Comparison of ENCODE assay signal across 24 mouse cellular contexts in the genomic region with DNA sequence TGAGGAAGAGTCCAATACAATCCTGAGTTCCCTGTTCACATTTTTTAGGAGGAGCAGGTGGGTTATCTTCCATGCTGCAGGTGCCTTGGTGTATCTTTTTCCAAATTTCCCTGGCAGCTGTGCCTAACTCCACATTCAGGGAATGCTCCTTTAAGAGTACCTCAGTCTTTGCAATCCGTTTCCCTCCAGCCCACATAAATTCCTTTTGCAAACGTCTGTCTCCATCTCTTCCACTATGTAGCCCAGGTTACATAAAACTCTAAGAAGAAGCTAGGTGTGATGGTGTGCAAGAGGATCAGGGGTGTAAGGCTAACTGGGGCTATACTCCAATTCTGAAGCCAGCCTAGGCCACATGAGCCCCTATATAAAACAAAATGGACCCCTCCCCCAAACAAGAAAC. TPM values are rescaled to one million over a fixed set of nuclear protein-coding genes. Genes with fewer than 3 reads are reported as not detected.
DNase-seq lines count a peak whose midpoint lies in the region; ATAC-seq and TF ChIP-seq lines count a peak whose summit lies in the region.
"Had no signal": no experiment of that assay in that cellular context is flagged by ENCODE, and none has a peak within 500 bp of the region (broad histone marks: within the 10 kb centered on the region; RNA-seq: fewer than 3 reads in every experiment).

No protein-coding gene starts in this region.

- TF ChIP-seq POLR2A in testis, adult 2 months (IDR thresholded peaks at IDR 0.05; ENCODE audit: control insufficient read depth, low read depth, low read length), result no peak

- H3K4me2 ChIP-seq in liver, embryonic 12.5 days, result no peak overlapping the region

- WGBS in liver, embryonic 12.5 days (ENCODE audit: insufficient replicate concordance), result 80% methylated on average over 2 of the region's 2 CpGs

- no peaks in the 10 kb centered on the region; the same call in 1 of the 2 replicates for H3K36me3 ChIP-seq in testis, adult 2 months (ENCODE audit: control insufficient read depth, insufficient read depth, low read length)
- H3K36me3 ChIP-seq in liver, embryonic 12.5 days, result peaks cover 4% of the 10 kb centered on the region

- TF ChIP-seq CTCF in left cerebral cortex, adult 2 months (IDR thresholded peaks at IDR 0.05), result no peak
- no peak for TF ChIP-seq CTCF in testis, adult 2 months (IDR thresholded peaks at IDR 0.05; ENCODE audit: control insufficient read depth, insufficient read depth, insufficient replicate concordance, low read depth, low read length)

- H3K4me1 ChIP-seq in testis, adult 2 months (ENCODE audit: control insufficient read depth, insufficient read depth, low read length), result peaks cover 11% of the 10 kb centered on the region
- peaks cover 26% of the 10 kb centered on the region for H3K4me1 ChIP-seq in liver, embryonic 12.5 days

- no peaks in the 10 kb centered on the region for H3K9me3 ChIP-seq in liver, embryonic 12.5 days (replicated peaks)
- H3K9me3 ChIP-seq: G1E had no signal

- H3K27me3 ChIP-seq in testis, adult 2 months (ENCODE audit: control insufficient read depth, insufficient read depth, low read length), result no peaks in the 10 kb centered on the region
- no peaks in the 10 kb centered on the region for H3K27me3 ChIP-seq in liver, embryonic 12.5 days (replicated peaks)
- H3K27me3 ChIP-seq: CH12.LX, Patski had no signal

- intact Hi-C loops in left cerebral cortex, adult 2 months (cut with DNase I), result no loop called here
- intact Hi-C loops in left cerebral cortex, postnatal 14 days (cut with DNase I), result no loop called here

- no peak overlapping the region for H3K4me3 ChIP-seq in left cerebral cortex, adult 2 months
- H3K4me3 ChIP-seq in testis, adult 2 months (ENCODE audit: control insufficient read depth, low read depth, low read length), result peak overlapping the region; percentile 28
- no peak overlapping the region for H3K4me3 ChIP-seq in liver, embryonic 12.5 days

- no peak for DNase-seq in frontal cortex, adult 2 months (ENCODE audit: extremely low spot score in 1 of 2, low spot score in 1 of 2)
- no peak for DNase-seq in left cerebral cortex, adult 2 months (ENCODE audit: extremely low spot score in 1 of 2, low spot score in 2 of 2)
- DNase-seq in left cerebral cortex, postnatal 14 days (ENCODE audit: low spot score in 2 of 2), result no peak
- DNase-seq in testis, postnatal 14 days (ENCODE audit: low spot score), result no peak
- DNase-seq in brain, adult 2 months (ENCODE audit: low read depth, low spot score), result peak; percentile 64
- DNase-seq: adrenal gland, adult 2 months; adrenal gland, adult 8-10 months; adrenal gland, postnatal 10 days; adrenal gland, postnatal 14 days; adrenal gland, postnatal 25 days; adrenal gland, postnatal 36 days; B cell, adult 2 months; cerebellum, adult 11 months; cerebellum, adult 11-12 months; cerebellum, adult 18-20 months had no signal

- peak; percentile 79 for ATAC-seq in frontal cortex, adult (ENCODE audit: low TSS enrichment)
- ATAC-seq in liver, embryonic 12.5 days, result no peak
- ATAC-seq: activated CD4-positive, CD25-positive, alpha-beta regulatory T cell, adult 4 months; CD4-positive, CD25-positive, alpha-beta regulatory T cell, adult 4 months; Patski had no signal

- peak overlapping the region; percentile 45 for H3K27ac ChIP-seq in left cerebral cortex, adult 2 months
- no peak overlapping the region for H3K27ac ChIP-seq in testis, adult 2 months (ENCODE audit: control insufficient read depth, insufficient read depth, low read depth, low read length)
- no peak overlapping the region for H3K27ac ChIP-seq in liver, embryonic 12.5 days

- H3K9ac ChIP-seq in liver, embryonic 12.5 days, result no peak overlapping the region

RNA-seq across cellular contexts. Expression of gene Gm128, which starts 1.7 kb away (rescaled TPM):
- 0.29 and 0.30 TPM in 2 replicates for polyA plus RNA-seq in frontal cortex, adult 2 months (2012; rRNA removed)
- total RNA-seq in left cerebral cortex, adult 2 months (2021), result under 1 TPM; 0.20 to 0.61 TPM
- not detected for total RNA-seq in left cerebral cortex, postnatal 14 days (2021)
- 603 and 652 TPM in 2 replicates for polyA plus RNA-seq in testis, adult 2 months (2012; rRNA removed)
- polyA plus RNA-seq in liver, embryonic 12.5 days (2016; fragmentation: Nextera tagmentation; extraction: Ambion mirVana), result 0.33 and 0.38 TPM in 2 replicates
- total RNA-seq: adrenal gland, postnatal 14 days; CH12.LX; G1E had no signal
- polyA plus RNA-seq: G1E had no signal

RNA-seq across cellular contexts. Expression of gene Bnipl, which starts 7.9 kb away (rescaled TPM):
- 0.40 and 0.48 TPM in 2 replicates for polyA plus RNA-seq in frontal cortex, adult 2 months (2012; rRNA removed)
- total RNA-seq in left cerebral cortex, adult 2 months (2021), result under 1 TPM; 0.61 to 0.87 TPM
- total RNA-seq in left cerebral cortex, postnatal 14 days (2021), result under 1 TPM in 1 of 2 experiments, not detected in 1; 0.33 TPM
- 1.9 and 2.0 TPM in 2 replicates for polyA plus RNA-seq in testis, adult 2 months (2012; rRNA removed)
- polyA plus RNA-seq in liver, embryonic 12.5 days (2016; fragmentation: Nextera tagmentation; extraction: Ambion mirVana), result not detected in 2 replicates
- total RNA-seq: adrenal gland, adult 18-20 months; adrenal gland, adult 2 months; CH12.LX; G1E had no signal
- polyA plus RNA-seq: activated CD4-positive, CD25-positive, alpha-beta regulatory T cell, adult 4 months; adrenal gland, adult 2 months; CD4-positive, CD25-positive, alpha-beta regulatory T cell, adult 4 months had no signal

RNA-seq across cellular contexts. Expression of gene Mllt11, which starts 11.1 kb away (rescaled TPM):
- 388 and 439 TPM in 2 replicates for polyA plus RNA-seq in frontal cortex, adult 2 months (2012; rRNA removed)
- total RNA-seq in left cerebral cortex, adult 2 months (2021), result 100 to 1,000 TPM; 272 to 277 TPM
- 100 to 1,000 TPM; 468 to 474 TPM for total RNA-seq in left cerebral cortex, postnatal 14 days (2021)
- polyA plus RNA-seq in testis, adult 2 months (2012; rRNA removed), result 744 and 839 TPM in 2 replicates
- polyA plus RNA-seq in liver, embryonic 12.5 days (2016; fragmentation: Nextera tagmentation; extraction: Ambion mirVana), result 4.3 and 4.5 TPM in 2 replicates

RNA-seq across cellular contexts. Expression of gene Cdc42se1, which starts 14.6 kb away (rescaled TPM):
- 62.5 and 63.5 TPM in 2 replicates for polyA plus RNA-seq in frontal cortex, adult 2 months (2012; rRNA removed)
- total RNA-seq in left cerebral cortex, adult 2 months (2021), result 10 to 100 TPM; 67.5 to 70.3 TPM
- 10 to 100 TPM; 67.3 to 71.2 TPM for total RNA-seq in left cerebral cortex, postnatal 14 days (2021)
- polyA plus RNA-seq in testis, adult 2 months (2012; rRNA removed), result 95.8 and 99.6 TPM in 2 replicates
- polyA plus RNA-seq in liver, embryonic 12.5 days (2016; fragmentation: Nextera tagmentation; extraction: Ambion mirVana), result 59.6 and 60.9 TPM in 2 replicates

RNA-seq across cellular contexts. Expression of gene Gabpb2, which starts 25.4 kb away (rescaled TPM):
- 15.8 and 17.9 TPM in 2 replicates for polyA plus RNA-seq in frontal cortex, adult 2 months (2012; rRNA removed)
- 10 to 100 TPM; 10.9 to 11.8 TPM for total RNA-seq in left cerebral cortex, adult 2 months (2021)
- 1 to 10 TPM; 7.5 to 7.8 TPM for total RNA-seq in left cerebral cortex, postnatal 14 days (2021)
- 5.2 and 5.6 TPM in 2 replicates for polyA plus RNA-seq in testis, adult 2 months (2012; rRNA removed)
- polyA plus RNA-seq in liver, embryonic 12.5 days (2016; fragmentation: Nextera tagmentation; extraction: Ambion mirVana), result 11.0 and 11.4 TPM in 2 replicates

Comparison
In these comparisons a context has a peak if more than half of its experiments do, and no peak if none do; other contexts are left out.
1. RNA of gene Gm128, which starts 1.7 kb away (polyA plus RNA-seq): 603 to 652 TPM in testis, adult 2 months; 0.33 to 0.38 TPM in liver, embryonic 12.5 days and 0.29 to 0.30 TPM in frontal cortex, adult 2 months; every median in the first group is over 100 times any median in the second.
2. RNA of gene Mllt11, which starts 11.1 kb away (polyA plus RNA-seq): 744 to 839 TPM in testis, adult 2 months and 388 to 439 TPM in frontal cortex, adult 2 months; 4.3 to 4.5 TPM in liver, embryonic 12.5 days; every median in the first group is over 10 times any median in the second.